In genomic region chr13:78824357-78824756, GRCm38 (mm10) we compare ENCODE assay signal across 3 mouse cellular contexts.
DNase-seq lines count a peak whose midpoint lies in the region; ATAC-seq lines count a peak whose summit lies in the region.

No protein-coding gene starts in this region.

- peak; percentile 40 for DNase-seq in brain, adult 2 months (ENCODE audit: low read depth, low spot score)
- DNase-seq in heart, adult 11 months = peak; percentile 57

- peak; percentile 83 for ATAC-seq in frontal cortex, adult (ENCODE audit: low TSS enrichment)
